Mouse (Mus musculus) gonadal fat pad, adult 2 months (tissue): ENCODE results near the gene Tpgs1. TPM values are rescaled to one million over a fixed set of nuclear protein-coding genes. Genes with fewer than 3 reads are reported as not detected.
"Not testable (repeated sequence)": the region's sequence is repeated elsewhere in the genome, so short reads cannot be mapped to it uniquely, and the experiment has no call there.

Experiments used
- DNase-seq: peaks from one replicate; pipeline ENCODE4 v3.0.0-alpha.2; 2012; ENCODE audit warnings: low read depth
- polyA plus RNA-seq: library from polyadenylated mRNA; depleted of rRNA; stranded (reverse); fragments of >200 nt; gene quantifications from 2 replicates; pipeline ENCODE4 v1.2.3, GENCODE M21; 2012

The Tpgs1 gene
- polyA plus RNA-seq, 1 experiment: 52.4 TPM

DNA sequence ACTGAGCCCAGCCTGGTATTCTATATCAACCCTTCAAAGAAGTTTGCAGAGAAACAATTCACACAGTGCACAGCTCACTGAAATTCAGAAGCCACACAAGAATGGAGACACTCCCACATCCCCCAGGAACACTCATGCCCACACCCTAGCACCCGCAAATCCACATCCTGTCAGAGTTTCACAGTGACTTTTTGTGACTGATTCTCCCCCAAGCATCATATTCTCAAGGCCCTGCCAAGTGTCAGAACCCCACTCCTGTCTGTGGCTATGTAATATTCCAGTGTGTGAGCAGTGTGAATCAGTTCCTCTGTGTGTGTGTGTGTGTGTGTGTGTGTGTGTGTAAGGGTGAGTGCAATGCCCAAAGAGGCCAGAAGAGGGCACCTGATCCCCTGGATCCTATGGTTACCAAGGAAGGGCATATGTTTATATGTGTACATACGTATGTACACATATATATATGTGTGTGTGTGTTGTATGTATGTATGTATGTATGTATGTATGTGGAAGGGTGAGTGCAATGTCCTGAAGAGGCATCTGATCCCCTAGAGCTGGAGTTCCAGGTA, 22.9 kb downstream of the Tpgs1 start:
- DNase-seq: no peak

DNA sequence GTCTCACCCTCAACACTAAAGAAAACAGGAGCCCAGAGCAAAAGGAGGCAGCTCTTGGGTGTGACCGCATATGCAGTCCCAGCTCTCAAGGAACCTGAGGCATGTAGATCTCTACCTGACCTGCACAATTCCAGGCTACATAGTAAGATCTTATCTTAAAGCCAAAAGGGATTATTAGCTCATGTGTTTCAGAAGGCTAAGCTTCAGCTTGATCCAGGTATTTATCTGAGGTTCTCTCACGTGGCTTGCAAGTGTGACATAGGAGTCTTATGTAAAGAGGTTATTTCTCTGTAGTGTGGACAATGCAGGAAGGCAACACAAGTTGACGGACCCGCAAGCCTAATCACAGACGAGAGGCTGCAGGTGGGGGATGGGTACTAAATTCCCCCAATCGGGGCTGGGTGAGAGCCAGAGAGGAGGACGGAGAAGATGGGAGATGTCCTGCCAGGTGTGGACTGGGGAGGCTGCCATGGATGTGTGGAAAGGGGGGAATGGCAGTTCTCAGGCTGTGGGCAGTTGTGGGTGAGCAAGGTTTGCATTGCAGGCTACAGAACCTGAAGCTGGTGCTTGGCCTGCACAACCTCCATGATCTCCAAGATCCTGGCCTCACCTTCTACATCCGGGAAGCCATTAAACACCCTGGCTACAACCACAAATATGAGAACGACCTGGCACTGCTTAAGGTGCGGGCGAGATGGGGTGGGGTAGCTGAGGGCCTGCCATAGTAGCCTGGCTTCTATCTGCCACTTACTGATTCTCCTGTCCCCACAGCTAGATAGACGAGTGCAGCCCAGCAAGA, 24.6 kb downstream of the Tpgs1 start:
- peak; percentile 82 for DNase-seq

DNA sequence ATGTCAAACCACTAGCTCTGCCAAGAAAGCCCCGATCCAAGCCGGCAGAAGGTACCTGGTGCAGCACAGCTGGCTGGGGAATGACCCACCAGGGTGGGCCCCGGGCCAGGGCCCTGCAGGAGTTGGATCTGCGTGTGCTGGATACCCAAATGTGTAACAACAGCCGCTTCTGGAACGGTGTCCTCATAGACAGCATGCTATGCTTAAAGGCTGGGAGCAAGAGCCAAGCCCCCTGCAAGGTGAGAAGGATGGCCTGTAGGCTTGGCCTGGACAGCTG, 25.1 kb downstream of the Tpgs1 start:
- no peak for DNase-seq

DNA sequence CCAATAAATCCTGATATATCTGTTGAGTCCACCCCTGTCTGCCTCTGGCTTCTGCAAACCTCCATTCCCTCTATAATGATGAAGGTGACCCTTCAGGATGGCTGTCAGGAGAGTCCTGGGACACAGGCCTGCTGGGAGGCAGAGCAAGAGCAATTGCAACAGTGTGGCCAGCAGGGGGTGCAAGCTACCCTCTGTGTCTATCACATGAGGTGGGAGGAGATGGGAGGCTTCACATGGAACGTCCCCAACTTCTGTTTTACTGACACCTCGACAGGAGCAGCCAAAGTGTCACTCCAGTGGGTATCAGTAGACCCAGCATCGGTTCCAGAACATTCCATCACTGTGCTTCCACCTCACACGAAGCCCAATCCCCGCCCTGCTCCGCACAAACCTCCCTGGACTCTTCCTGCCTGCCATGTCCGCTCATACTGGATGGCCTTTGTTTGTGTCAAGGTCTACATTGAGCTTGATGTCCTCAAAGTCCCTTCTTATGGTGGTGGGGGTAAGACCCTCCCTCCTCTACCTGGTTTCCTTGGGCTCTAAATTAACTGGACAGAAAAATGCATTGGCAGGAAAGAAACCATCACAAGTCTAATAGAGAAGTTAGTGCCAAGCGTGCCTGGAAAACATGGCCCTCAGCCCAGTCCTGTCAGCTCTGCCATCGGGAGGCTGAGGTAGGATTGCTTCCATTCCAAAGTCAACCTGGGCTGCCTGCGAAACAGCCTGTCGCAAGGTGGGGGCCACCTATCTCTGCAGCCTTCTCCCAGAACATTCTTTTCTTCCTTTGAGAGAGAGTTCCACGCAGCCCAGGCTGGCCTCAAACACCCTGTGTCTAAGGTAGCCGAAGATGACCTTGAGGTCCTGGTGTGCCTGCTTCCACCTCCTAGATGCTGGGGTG, 26.3 kb downstream of the Tpgs1 start:
- DNase-seq: no peak

DNA sequence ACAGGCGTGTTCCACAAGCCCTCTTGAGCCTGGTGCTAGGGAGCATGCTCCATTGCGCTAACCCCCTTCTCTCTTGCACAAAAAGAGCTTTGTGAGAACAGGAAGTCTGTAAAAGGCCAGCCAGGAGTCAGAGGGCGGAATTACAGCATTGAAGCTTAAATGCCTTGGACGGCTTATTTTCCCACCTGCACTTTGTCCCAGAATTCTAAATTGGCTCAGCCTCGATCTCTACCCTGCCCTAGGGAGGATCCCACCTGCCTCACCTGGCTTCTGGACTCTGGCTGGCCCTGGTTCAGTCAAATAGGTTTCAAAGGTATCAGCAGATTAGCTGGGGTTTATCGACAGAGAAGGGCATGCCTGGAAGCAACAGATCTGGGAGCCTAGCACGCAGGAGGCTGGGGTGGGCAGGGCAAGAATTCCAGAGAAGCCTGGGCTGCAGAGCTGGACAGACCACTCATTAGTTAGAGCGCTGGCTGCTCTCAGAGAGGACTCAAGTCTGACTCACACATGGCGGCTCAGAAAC, 27.0 kb downstream of the Tpgs1 start:
- DNase-seq: no peak

GRCm38 (mm10) chr10:79697916-79698315, 28.7 kb downstream of the Tpgs1 start:
- no peak for DNase-seq

DNA sequence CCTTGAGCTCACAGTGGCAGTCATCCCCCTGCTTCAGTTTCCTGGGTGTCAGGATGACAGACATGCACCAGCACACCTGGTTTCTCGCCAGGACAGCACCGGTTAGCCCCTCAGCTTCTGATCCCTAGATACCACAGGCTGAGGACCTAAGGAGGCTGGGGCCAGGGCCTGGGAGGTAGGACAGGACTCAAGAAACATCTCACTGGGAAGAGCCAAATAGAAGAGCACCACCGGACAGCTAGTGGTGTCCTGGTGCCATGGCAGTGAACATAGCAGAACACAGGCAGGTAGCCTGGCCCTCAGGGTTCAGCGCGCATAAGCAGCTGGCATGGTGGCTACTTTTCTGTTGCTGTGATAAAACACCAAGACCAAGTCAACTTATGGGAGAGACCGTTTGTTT, 29.3 kb downstream of the Tpgs1 start:
- DNase-seq: no peak

DNA sequence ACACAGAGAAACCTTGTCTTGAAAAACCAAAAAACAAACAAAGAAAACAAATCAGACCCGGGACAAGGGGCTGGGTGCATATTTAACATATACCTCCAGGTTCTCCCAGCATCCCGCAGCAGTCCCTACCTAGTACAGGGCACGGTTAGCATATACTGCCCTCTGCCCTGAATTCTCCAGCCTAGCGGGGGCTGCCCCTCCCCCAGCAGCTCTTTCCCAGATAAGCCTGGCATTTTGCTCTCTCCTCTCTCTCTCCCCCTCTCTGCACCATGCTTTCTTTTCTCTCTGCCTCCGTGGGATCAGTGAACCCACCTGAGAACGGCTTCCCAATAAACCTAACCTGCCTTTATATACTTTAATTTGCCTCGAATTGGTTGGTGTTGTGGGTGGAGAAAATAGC, 31.5 kb downstream of the Tpgs1 start:
- no peak for DNase-seq

DNA sequence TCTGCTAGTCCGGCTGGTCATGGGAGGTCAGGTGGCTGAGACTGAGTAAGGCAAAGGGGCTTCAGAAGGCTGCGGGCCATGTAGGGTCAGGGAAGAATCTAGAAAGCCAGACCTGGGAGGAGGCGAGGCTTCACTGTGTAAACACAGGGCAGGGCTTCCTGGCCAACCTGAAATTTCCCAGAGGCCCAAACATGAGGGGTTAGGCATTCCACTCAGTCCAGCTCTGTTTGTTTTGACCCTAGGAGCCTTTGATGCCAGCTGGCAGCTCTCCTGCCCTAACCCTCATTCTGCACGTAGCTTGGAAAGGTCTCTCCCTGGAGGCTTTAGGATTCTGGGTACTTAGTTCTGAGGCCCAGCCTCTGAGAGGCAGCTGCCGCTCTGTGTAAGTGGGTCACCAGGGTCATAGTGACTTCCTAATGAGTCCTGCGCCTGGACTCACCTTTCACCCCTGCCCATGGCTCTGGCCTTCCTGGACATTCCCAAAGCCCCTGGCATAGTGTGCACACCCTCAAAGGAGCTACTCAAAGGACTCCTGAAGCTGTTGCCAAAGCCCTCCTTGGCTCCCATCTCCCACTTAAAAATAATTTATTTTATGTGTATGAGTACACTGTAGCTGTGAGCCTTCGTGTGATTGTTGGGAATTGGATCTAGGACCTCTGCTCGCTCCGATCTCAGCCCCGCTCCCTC, 32.4 kb downstream of the Tpgs1 start:
- DNase-seq: no peak

DNA sequence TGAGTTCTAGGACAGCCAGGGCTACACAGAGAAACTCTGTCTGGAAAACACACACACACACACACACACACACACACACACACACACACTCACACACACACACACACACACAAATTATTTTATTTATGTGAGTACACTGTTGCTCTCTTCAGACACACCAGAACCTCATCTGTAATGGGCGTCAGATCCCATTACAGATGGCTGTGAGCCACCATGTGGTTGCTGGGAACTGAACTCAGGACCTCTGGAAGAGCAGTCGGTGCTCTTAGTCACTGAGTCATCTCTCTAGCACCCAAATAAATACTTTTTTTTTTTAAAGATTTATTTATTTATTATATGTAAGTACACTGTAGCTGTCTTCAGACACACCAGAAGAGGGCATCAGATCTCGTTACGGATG, 33.8 kb downstream of the Tpgs1 start:
- DNase-seq: not testable (repeated sequence)

DNA sequence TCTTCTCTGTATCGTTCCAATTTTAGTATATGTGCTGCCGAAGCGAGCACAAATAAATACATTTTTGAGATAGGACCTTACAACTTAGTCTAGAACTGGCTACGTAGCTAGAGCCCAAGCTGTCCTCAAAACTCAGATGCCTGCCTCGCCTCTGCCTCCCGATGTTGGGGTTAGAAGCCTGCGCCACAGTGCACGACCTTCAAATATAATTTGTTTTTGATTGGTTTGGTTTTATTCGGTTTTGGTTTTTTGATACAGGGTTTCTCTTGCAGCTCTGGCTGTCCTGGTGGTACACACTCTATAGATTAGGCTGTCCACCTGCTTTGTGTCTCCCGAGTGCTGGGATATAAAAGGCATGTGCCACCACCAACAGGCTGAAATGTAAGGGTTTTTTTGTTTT, 34.4 kb downstream of the Tpgs1 start:
- no peak for DNase-seq

DNA sequence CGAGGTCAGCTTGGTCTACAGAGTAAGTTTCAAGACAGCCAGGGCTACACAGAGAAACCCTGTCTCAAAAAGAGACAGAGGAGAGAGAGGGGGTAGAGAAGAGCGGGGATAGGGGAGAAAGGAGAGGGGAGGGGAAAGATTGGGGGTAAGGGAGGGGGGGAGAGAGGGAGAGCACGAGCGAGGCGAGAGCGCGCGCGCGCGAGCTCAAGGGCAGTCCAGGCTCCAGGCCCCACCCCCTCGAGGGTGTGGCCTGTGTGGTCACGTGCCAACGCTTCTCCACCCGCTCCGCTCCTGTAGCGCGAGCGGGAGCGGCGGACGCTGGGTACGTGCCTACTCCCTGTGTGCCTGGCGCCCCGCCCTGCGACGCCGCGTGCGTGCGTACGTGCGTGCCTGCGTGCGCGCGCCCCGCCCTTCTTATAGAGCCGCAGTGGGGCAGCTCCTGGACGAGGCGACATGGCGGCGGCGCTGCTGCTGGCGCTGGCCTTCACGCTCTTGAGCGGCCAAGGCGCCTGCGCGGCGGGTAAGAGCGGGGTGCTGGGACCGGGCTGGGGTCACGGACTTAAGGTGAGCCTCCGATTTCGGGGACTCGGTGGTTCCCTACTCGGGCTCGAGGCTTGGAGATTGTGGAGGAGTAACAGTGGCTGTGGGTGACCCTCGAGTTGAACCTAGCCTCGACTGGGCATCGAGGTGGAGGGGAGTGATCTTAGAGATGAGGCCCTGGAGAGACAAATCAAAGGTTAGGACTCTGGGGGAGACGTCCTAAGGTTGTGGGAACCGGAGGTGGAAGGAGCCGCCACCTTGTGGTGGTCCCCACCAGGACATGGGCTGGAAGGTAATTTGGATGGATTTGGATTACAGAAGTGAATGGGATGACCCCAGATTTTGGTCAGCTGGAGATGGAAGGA, 35.1 kb downstream of the Tpgs1 start, which contains the start of gene Bsg:
Gene Bsg (plus strand): TSS at position 427 of the 905 bp plus-strand sequence.
- no peak for DNase-seq

DNA sequence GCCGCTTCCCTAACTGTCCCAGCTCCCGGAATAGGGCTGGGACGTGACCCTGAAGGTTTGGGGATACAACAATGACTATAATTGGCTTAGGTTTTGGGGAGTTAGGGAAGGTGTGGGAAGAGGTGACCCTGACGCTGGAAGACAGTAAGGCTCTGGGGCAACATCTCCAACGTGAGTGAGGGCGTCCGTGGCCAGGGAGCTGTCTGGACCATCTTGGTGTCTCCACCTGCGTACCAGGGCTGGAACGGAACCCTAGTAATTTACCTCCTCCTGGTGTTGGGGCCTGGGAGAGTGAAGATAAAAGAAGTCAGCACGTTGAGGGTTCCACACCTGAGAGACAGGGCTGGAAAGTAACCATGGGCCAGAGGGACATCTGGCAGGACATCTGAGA, 35.8 kb downstream of the Tpgs1 start:
- no peak for DNase-seq

DNA sequence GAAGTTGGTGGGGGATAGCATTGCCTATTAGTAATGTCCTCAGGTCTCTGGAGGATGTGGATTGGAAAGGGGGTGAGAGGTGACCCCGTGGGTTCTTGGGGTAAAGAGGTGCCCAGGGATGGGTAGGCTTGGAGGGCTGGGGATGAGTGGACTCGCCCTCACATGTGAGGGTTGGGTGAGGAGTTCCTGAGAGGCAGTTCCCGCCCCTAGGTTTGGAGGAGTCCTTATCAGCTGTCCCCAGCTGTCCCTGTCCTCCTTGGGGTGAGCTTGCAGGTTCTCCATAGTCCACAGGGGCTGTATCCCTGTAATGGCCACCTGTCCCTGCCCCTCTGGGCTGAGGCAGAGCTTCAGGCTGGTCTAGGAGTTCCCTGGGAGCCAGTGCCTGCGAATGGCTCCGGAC, 36.8 kb downstream of the Tpgs1 start:
- no peak for DNase-seq

DNA sequence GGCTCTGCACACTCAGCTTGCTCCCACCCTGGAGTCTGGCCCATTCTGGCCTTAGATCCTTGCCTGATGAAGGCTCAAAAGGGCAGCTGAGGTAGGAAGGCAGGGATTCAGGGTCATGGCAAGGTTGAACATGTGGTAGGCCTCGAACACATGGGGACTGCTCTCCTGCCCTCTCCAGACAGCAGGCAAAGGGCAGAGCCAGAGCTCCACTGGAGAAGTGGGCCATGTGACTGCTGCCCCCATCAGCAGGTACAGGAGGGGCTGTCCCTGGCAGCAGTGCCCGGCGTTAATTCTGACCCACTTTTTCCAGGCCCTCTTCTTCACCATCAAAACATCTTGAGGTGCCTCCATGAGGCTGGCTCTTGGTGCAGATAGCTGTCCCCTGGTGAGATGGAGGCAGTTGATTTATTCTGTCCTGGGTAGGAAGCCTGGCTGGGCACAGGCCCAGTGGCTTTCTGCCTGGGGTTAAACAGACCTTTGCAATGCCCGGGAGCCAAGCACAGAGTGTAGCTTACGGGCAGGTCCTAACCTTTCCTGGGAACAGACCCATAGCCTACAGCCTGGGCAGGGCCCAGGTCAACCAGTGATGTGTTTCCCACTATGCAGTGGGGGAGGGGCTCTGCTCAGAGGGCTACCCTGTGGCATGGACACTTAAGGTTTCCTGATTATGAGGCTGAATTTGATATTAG, 37.4 kb downstream of the Tpgs1 start:
- no peak for DNase-seq

- no peak for DNase-seq
Measured at GRCm38 (mm10) chr10:79707162-79707561, 38.0 kb downstream of the Tpgs1 start.

- no peak for DNase-seq
Measured at GRCm38 (mm10) chr10:79707759-79708158, 38.6 kb downstream of the Tpgs1 start.

- DNase-seq: no peak
Measured at GRCm38 (mm10) chr10:79708668-79709067, 39.5 kb downstream of the Tpgs1 start.

DNA sequence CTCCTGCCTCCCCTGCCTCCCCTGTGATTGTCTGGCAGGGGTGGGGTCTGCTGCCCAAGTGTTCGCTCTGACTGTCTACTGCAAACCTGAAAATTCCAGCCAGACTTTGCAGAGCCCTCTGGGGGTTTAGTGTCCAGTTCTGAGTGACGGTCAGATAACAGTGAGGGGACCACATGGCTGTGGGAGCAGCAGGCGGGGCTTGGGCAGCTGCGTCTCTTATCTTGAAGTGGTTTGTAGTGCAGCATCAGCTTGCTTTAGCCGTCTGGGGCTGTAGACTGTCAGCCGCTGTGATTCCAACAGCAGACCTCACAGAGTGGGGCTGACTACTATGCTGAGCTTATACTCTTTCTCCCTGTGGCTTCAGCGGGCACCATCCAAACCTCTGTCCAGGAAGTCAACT, 40.1 kb downstream of the Tpgs1 start:
- DNase-seq: no peak

DNA sequence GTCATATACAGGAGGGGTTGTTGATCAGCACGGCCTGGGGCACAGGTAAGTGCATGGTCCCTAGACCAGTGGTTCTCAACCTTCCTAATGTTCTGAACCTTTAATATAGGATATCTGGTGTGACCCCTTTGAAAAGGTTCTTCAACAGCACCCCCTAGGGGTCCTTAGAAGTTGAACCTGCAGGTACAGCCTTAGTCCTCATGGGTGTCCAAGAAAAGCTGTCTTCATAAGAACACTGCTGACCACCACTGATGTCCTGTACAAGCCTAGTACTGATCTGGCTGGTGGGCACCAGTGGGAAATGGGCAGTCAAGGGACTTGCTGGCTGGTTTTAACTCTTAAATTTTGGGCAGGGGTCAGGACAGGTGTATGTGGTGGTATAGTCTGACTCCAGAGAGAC, 42.9 kb downstream of the Tpgs1 start:
- no peak for DNase-seq
